Mouse (Mus musculus): Measurements from ENCODE around the gene Fosl1. TPM values are rescaled to one million over a fixed set of nuclear protein-coding genes. Genes with fewer than 3 reads are reported as not detected.
"Not testable (repeated sequence)": the region's sequence is repeated elsewhere in the genome, so short reads cannot be mapped to it uniquely, and the experiment has no call there.

The Fosl1 gene
- not detected in 2 replicates for polyA plus RNA-seq (2016; fragmentation: Nextera tagmentation; extraction: Ambion mirVana)

GRCm38 (mm10) chr19:5447515-5448353 is at the start of gene Fosl1:
TSS of gene Fosl1 (plus strand) at chr19:5447547.
- Histone ChIP-seq H3K36me3 (no peaks in the 10 kb centered on the region), H3K4me2 (replicated peaks) (peak within 1 kb of the TSS; percentile 97), H3K9ac (replicated peaks) (peak within 1 kb of the TSS; percentile 59), H3K9me3 (no peaks in the 10 kb centered on the region), H3K4me3 (peak within 1 kb of the TSS; percentile 49), H3K4me1 (peaks cover 15% of the 10 kb centered on the region), H3K27me3 (peaks cover 84% of the 10 kb centered on the region), H3K27ac (replicated peaks) (no peak within 1 kb of the TSS)
- WGBS, result 1% methylated on average over 70 of the region's 70 CpGs
- peak; percentile 49; the same call in 1 of the 2 replicates for ATAC-seq (ENCODE audit: low FRiP score, low read depth)

- not testable (repeated sequence) for H3K27me3 ChIP-seq, H3K4me3 ChIP-seq
Observed at GRCm38 (mm10) chr19:5401073-5401472, 46.3 kb upstream of the Fosl1 start.

GRCm38 (mm10) chr19:5402293-5402692 is 45.1 kb upstream of the Fosl1 start, which contains the start of gene Tsga10ip:
TSS of gene Tsga10ip (minus strand) at chr19:5402526.
- no peaks in the 10 kb centered on the region for H3K36me3 ChIP-seq
- H3K27ac ChIP-seq (replicated peaks), result no peak within 1 kb of the TSS
- no peak within 1 kb of the TSS for H3K4me2 ChIP-seq (replicated peaks)
- H3K4me3 ChIP-seq, result no peak within 1 kb of the TSS
- H3K27me3 ChIP-seq, result no peaks in the 10 kb centered on the region
- WGBS, result 75% methylated on average over 8 of the region's 8 CpGs
- no peak for ATAC-seq (ENCODE audit: low FRiP score, low read depth)
- H3K4me1 ChIP-seq, result peaks cover 4% of the 10 kb centered on the region
- no peak within 1 kb of the TSS for H3K9ac ChIP-seq (replicated peaks)
- no peaks in the 10 kb centered on the region for H3K9me3 ChIP-seq

More at GRCm38 (mm10) chr19:5401073-5401472, 46.3 kb upstream of the Fosl1 start:
- H3K4me1 ChIP-seq; H3K4me2 ChIP-seq (replicated peaks); ATAC-seq (ENCODE audit: low FRiP score, low read depth); H3K9me3 ChIP-seq; H3K9ac ChIP-seq (replicated peaks); H3K36me3 ChIP-seq; H3K27ac ChIP-seq (replicated peaks): not testable (repeated sequence)
- WGBS, result 78% methylated on average over 4 of the region's 4 CpGs

- Histone ChIP-seq H3K27me3 (no peaks in the 10 kb centered on the region), H3K4me2 (replicated peaks) (peak overlapping the region; percentile 56), H3K4me1 (peaks cover 12% of the 10 kb centered on the region), H3K27ac (replicated peaks) (peak overlapping the region; percentile 54; the same call in 1 of the 2 replicates), H3K36me3 (no peaks in the 10 kb centered on the region), H3K9me3 (no peaks in the 10 kb centered on the region), H3K4me3 (peak overlapping the region; percentile 36), H3K9ac (replicated peaks) (peak overlapping the region; percentile 43; the same call in 1 of the 2 replicates)
- ATAC-seq (ENCODE audit: low FRiP score, low read depth), result no peak
- 29% methylated on average over 7 of the region's 7 CpGs for WGBS
Observed at GRCm38 (mm10) chr19:5405924-5406323, 41.4 kb upstream of the Fosl1 start.

- not testable (repeated sequence) for H3K9me3 ChIP-seq, H3K27me3 ChIP-seq, H3K36me3 ChIP-seq
- Histone ChIP-seq H3K4me1 (peaks cover 12% of the 10 kb centered on the region), H3K4me2 (replicated peaks) (peak overlapping the region; percentile 75), H3K27ac (replicated peaks) (peak overlapping the region; percentile 81), H3K9ac (replicated peaks) (peak overlapping the region; percentile 63), H3K4me3 (peak overlapping the region; percentile 59)
- WGBS, result 13% methylated on average over 25 of the region's 25 CpGs
- ATAC-seq (ENCODE audit: low FRiP score, low read depth), result peak; percentile 84
Observed at GRCm38 (mm10) chr19:5406531-5407126, 40.7 kb upstream of the Fosl1 start.

GRCm38 (mm10) chr19:5407133-5407532 is 40.2 kb upstream of the Fosl1 start:
- Histone ChIP-seq H3K27me3 (no peaks in the 10 kb centered on the region), H3K27ac (replicated peaks) (peak overlapping the region; percentile 81), H3K9ac (replicated peaks) (peak overlapping the region; percentile 63), H3K4me2 (replicated peaks) (peak overlapping the region; percentile 75), H3K4me1 (peaks cover 12% of the 10 kb centered on the region), H3K36me3 (no peaks in the 10 kb centered on the region), H3K9me3 (no peaks in the 10 kb centered on the region), H3K4me3 (peak overlapping the region; percentile 59)
- ATAC-seq (ENCODE audit: low FRiP score, low read depth), result peak; percentile 25
- 14% methylated on average over 7 of the region's 7 CpGs for WGBS

GRCm38 (mm10) chr19:5408057-5409001 is 39.0 kb upstream of the Fosl1 start:
- Histone ChIP-seq H3K27me3 (no peaks in the 10 kb centered on the region), H3K9me3 (no peaks in the 10 kb centered on the region), H3K36me3 (no peaks in the 10 kb centered on the region), H3K4me3 (no peak overlapping the region), H3K27ac (replicated peaks) (no peak overlapping the region), H3K4me2 (replicated peaks) (peak overlapping the region; percentile 75), H3K4me1 (peaks cover 12% of the 10 kb centered on the region), H3K9ac (replicated peaks) (peak overlapping the region; percentile 63)
- 89% methylated on average over 13 of the region's 13 CpGs for WGBS
- ATAC-seq (ENCODE audit: low FRiP score, low read depth), result no peak

- H3K36me3 ChIP-seq, result no peaks in the 10 kb centered on the region
- no peak overlapping the region for H3K4me2 ChIP-seq (replicated peaks)
- no peak overlapping the region for H3K27ac ChIP-seq (replicated peaks)
- no peaks in the 10 kb centered on the region for H3K9me3 ChIP-seq
- no peak for ATAC-seq (ENCODE audit: low FRiP score, low read depth)
- 77% methylated on average over 5 of the region's 5 CpGs for WGBS
- no peaks in the 10 kb centered on the region for H3K27me3 ChIP-seq
- peaks cover 12% of the 10 kb centered on the region for H3K4me1 ChIP-seq
- no peak overlapping the region for H3K9ac ChIP-seq (replicated peaks)
- no peak overlapping the region for H3K4me3 ChIP-seq
Observed at GRCm38 (mm10) chr19:5409068-5409467, 38.3 kb upstream of the Fosl1 start.

GRCm38 (mm10) chr19:5410641-5411040 is 36.7 kb upstream of the Fosl1 start:
- 91% methylated on average over 5 of the region's 5 CpGs for WGBS
- H3K4me2 ChIP-seq (replicated peaks), result no peak overlapping the region
- ATAC-seq (ENCODE audit: low FRiP score, low read depth), result no peak
- H3K9ac ChIP-seq (replicated peaks), result no peak overlapping the region
- no peaks in the 10 kb centered on the region for H3K9me3 ChIP-seq
- H3K27ac ChIP-seq (replicated peaks), result no peak overlapping the region
- H3K27me3 ChIP-seq, result no peaks in the 10 kb centered on the region
- peaks cover 12% of the 10 kb centered on the region for H3K4me1 ChIP-seq
- H3K4me3 ChIP-seq, result no peak overlapping the region
- no peaks in the 10 kb centered on the region for H3K36me3 ChIP-seq

- H3K36me3 ChIP-seq, result no peaks in the 10 kb centered on the region
- H3K9ac ChIP-seq (replicated peaks), result no peak overlapping the region
- 73% methylated on average over 5 of the region's 5 CpGs for WGBS
- H3K4me1 ChIP-seq, result peaks cover 7% of the 10 kb centered on the region; the same call in 1 of the 2 replicates
- H3K4me3 ChIP-seq, result no peak overlapping the region
- no peaks in the 10 kb centered on the region for H3K9me3 ChIP-seq
- ATAC-seq (ENCODE audit: low FRiP score, low read depth), result no peak
- no peak overlapping the region for H3K4me2 ChIP-seq (replicated peaks)
- H3K27ac ChIP-seq (replicated peaks), result no peak overlapping the region
- H3K27me3 ChIP-seq, result no peaks in the 10 kb centered on the region
Observed at GRCm38 (mm10) chr19:5411961-5412360, 35.4 kb upstream of the Fosl1 start.

GRCm38 (mm10) chr19:5413840-5414239 is 33.5 kb upstream of the Fosl1 start:
- 68% methylated on average over 4 of the region's 4 CpGs for WGBS
- Histone ChIP-seq H3K36me3 (no peaks in the 10 kb centered on the region), H3K27ac (replicated peaks) (no peak overlapping the region), H3K4me3 (no peak overlapping the region), H3K9ac (replicated peaks) (no peak overlapping the region), H3K4me2 (replicated peaks) (no peak overlapping the region), H3K9me3 (no peaks in the 10 kb centered on the region), H3K4me1 (no peaks in the 10 kb centered on the region), H3K27me3 (no peaks in the 10 kb centered on the region)
- no peak for ATAC-seq (ENCODE audit: low FRiP score, low read depth)
